Mouse (Mus musculus) embryonic facial prominence, embryonic 15.5 days (tissue): ENCODE results near the gene Lepr. TPM values are rescaled to one million over a fixed set of nuclear protein-coding genes. Genes with fewer than 3 reads are reported as not detected.
A peak's percentile ranks its signal among the peaks of the same experiment; 100 is the strongest.

Source experiments
- ATAC-seq: fragments of 200-750 bp; cut with Nextera tagmentation; 2 replicates; pipeline ENCODE4 v1.8.0; 2017; ENCODE audit warnings: low read depth, moderate TSS enrichment; ENCODE audit not compliant: insufficient number of reproducible peaks, low FRiP score, low TSS enrichment
- H3K27ac ChIP-seq: fragments of 300-500 bp; sonication (generic); replicated peaks from 2 replicates; pipeline ENCODE4 v1.5.1; 2015; ENCODE audit warnings: mild to moderate bottlenecking, inconsistent platforms
- H3K27me3 ChIP-seq: fragments of 300-500 bp; sonication (generic); 2 replicates; pipeline ENCODE4 v1.6.1; 2015; ENCODE audit warnings: inconsistent platforms
- H3K36me3 ChIP-seq: fragments of 300-500 bp; sonication (generic); 2 replicates; pipeline ENCODE4 v1.6.1; 2015; ENCODE audit warnings: mild to moderate bottlenecking, inconsistent platforms
- H3K4me1 ChIP-seq: fragments of 300-500 bp; sonication (generic); 2 replicates; pipeline ENCODE4 v1.6.1; 2015; ENCODE audit warnings: inconsistent platforms
- H3K4me2 ChIP-seq: fragments of 300-500 bp; sonication (generic); replicated peaks from 2 replicates; pipeline ENCODE4 v1.6.1; 2015; ENCODE audit warnings: mild to moderate bottlenecking, inconsistent platforms
- H3K4me3 ChIP-seq: fragments of 300-500 bp; sonication (generic); replicated peaks from 2 replicates; pipeline ENCODE4 v1.5.1; 2015; ENCODE audit warnings: mild to moderate bottlenecking, inconsistent platforms
- H3K9ac ChIP-seq: fragments of 300-500 bp; sonication (generic); 2 replicates; pipeline ENCODE4 v1.6.1; 2015; ENCODE audit warnings: inconsistent platforms
- H3K9me3 ChIP-seq: fragments of 300-500 bp; sonication (generic); replicated peaks from 2 replicates; pipeline ENCODE4 v1.6.1; 2016; ENCODE audit warnings: inconsistent platforms
- WGBS: fragments of 180-500 bp; shearing (Covaris S2); methylation state at CpG from one replicate; pipeline ENCODE4 v1.1.7; 2015; 5-methylcytosine and 5-hydroxymethylcytosine counted together
- polyA plus RNA-seq: library from polyadenylated mRNA; unstranded; fragments of >200 nt; fragmentation: Nextera tagmentation; extraction: Ambion mirVana; gene quantifications from 2 replicates; pipeline ENCODE4 v1.2.1, GENCODE M21; 2015

The Lepr gene
- polyA plus RNA-seq, 1 experiment from 2014 or later, result 14.2 TPM

GRCm38 (mm10) chr4:101692892-101693291, 24.3 kb upstream of the Lepr start:
- 61% methylated on average over 4 of the region's 4 CpGs for WGBS
- no peak overlapping the region for H3K4me2 ChIP-seq
- no peaks in the 10 kb centered on the region for H3K4me1 ChIP-seq
- H3K27me3 ChIP-seq, result no peaks in the 10 kb centered on the region
- no peak overlapping the region for H3K9ac ChIP-seq
- H3K4me3 ChIP-seq, result no peak overlapping the region
- H3K36me3 ChIP-seq, result no peaks in the 10 kb centered on the region
- H3K27ac ChIP-seq, result no peak overlapping the region
- no peaks in the 10 kb centered on the region for H3K9me3 ChIP-seq
- no peak for ATAC-seq

DNA sequence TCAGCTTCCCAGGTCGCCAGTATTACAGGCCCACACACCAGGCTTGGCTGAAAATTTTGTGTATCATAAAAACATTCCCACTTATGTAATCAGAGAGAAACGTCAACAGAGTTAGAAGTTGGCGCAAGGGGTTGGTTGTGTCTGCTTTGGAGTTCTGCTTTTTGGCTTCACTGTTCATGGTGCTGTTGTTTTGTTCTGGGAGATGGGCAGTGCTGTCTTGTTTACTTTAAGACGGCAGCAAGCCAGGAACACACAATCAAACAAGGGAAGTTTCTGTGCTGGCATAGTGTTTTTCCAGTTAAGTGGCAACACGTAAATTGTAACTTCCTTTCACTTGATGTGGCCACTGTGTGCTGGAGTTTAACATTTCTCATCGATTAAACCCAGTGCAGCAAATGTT, 22.7 kb upstream of the Lepr start:
- no peaks in the 10 kb centered on the region for H3K36me3 ChIP-seq
- 65% methylated on average over 6 of the region's 6 CpGs for WGBS
- H3K4me1 ChIP-seq, result no peaks in the 10 kb centered on the region
- no peak overlapping the region for H3K4me2 ChIP-seq
- no peaks in the 10 kb centered on the region for H3K27me3 ChIP-seq
- H3K4me3 ChIP-seq, result no peak overlapping the region
- H3K9me3 ChIP-seq, result no peaks in the 10 kb centered on the region
- ATAC-seq, result no peak
- no peak overlapping the region for H3K9ac ChIP-seq
- H3K27ac ChIP-seq, result no peak overlapping the region

GRCm38 (mm10) chr4:101697236-101697635, 20.0 kb upstream of the Lepr start:
- Histone ChIP-seq H3K9me3 (no peaks in the 10 kb centered on the region), H3K4me3 (no peak overlapping the region), H3K27me3 (no peaks in the 10 kb centered on the region), H3K36me3 (no peaks in the 10 kb centered on the region), H3K4me1 (no peaks in the 10 kb centered on the region), H3K9ac (no peak overlapping the region), H3K4me2 (no peak overlapping the region), H3K27ac (no peak overlapping the region)
- no peak for ATAC-seq
- 82% methylated on average over 3 of the region's 3 CpGs for WGBS

GRCm38 (mm10) chr4:101699423-101699822, 17.8 kb upstream of the Lepr start:
- H3K36me3 ChIP-seq, result no peaks in the 10 kb centered on the region
- ATAC-seq, result no peak
- no peak overlapping the region for H3K27ac ChIP-seq
- H3K9me3 ChIP-seq, result no peaks in the 10 kb centered on the region
- H3K27me3 ChIP-seq, result no peaks in the 10 kb centered on the region
- no peak overlapping the region for H3K4me2 ChIP-seq
- 88% methylated on average over 1 of the region's 1 CpGs for WGBS
- no peaks in the 10 kb centered on the region for H3K4me1 ChIP-seq
- H3K4me3 ChIP-seq, result no peak overlapping the region
- no peak overlapping the region for H3K9ac ChIP-seq

GRCm38 (mm10) chr4:101700892-101701640, 16.1 kb upstream of the Lepr start:
- Histone ChIP-seq H3K27ac (no peak overlapping the region), H3K36me3 (no peaks in the 10 kb centered on the region), H3K9ac (no peak overlapping the region), H3K9me3 (no peaks in the 10 kb centered on the region), H3K4me2 (no peak overlapping the region), H3K4me1 (no peaks in the 10 kb centered on the region), H3K4me3 (no peak overlapping the region), H3K27me3 (no peaks in the 10 kb centered on the region)
- no peak for ATAC-seq
- WGBS, result 83% methylated on average over 14 of the region's 14 CpGs

DNA sequence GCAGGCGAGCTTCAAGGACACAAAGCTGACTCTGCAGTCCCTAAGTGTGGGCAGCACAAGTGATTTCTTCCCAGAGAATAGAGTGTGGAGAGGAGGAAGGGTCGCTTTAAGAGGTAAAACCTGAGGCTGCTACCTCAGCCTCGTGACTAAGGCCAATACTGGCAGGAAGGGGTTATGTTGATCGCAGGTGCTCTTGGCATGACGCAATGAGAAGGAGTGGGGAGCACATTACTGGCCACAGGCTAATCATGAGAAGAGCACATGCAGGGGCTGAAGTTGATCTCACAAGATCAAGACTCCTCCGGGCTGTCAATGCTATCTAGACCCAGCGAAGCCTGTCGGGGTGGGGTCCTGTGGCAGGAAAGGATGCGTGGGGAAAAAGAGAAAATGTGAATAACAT, 11.9 kb upstream of the Lepr start:
- Histone ChIP-seq H3K4me3 (no peak overlapping the region), H3K4me1 (0 out of 2 replicates have a peak, but pooled peaks cover 3% of the 10 kb centered on the region), H3K27me3 (no peaks in the 10 kb centered on the region), H3K36me3 (no peaks in the 10 kb centered on the region), H3K4me2 (no peak overlapping the region), H3K27ac (no peak overlapping the region), H3K9me3 (no peaks in the 10 kb centered on the region), H3K9ac (no peak overlapping the region)
- ATAC-seq, result no peak
- 75% methylated on average over 9 of the region's 9 CpGs for WGBS

GRCm38 (mm10) chr4:101707234-101707633, 10.0 kb upstream of the Lepr start:
- H3K4me1 ChIP-seq, result 0 out of 2 replicates have a peak, but pooled peaks cover 3% of the 10 kb centered on the region
- WGBS, result 26% methylated on average over 2 of the region's 2 CpGs
- no peaks in the 10 kb centered on the region for H3K36me3 ChIP-seq
- ATAC-seq, result no peak
- H3K9ac ChIP-seq, result no peak overlapping the region
- H3K27ac ChIP-seq, result 0 out of 2 replicates have a peak overlapping the region, but pooled peaks have one; percentile 24
- no peak overlapping the region for H3K4me2 ChIP-seq
- no peaks in the 10 kb centered on the region for H3K9me3 ChIP-seq
- H3K27me3 ChIP-seq, result no peaks in the 10 kb centered on the region
- no peak overlapping the region for H3K4me3 ChIP-seq

DNA sequence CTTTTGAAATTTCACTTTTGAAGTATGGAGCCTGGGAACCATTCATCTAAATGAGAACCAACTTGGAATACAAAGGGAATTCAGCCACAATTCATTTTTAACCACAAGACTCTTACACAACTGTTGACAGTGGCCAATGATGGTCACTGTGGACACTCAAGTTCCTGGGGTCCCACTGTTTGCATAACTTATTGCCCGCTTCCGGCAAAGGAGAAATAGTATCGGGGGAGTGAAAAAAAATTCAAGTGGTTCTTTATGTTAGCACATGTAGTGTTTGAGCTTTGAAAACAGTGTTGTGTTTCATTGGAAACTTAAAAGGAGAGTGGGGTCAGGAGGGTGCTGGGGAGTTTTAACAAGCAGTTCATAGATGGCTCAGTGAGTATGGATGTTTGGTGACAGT, 9.3 kb upstream of the Lepr start:
- 0 out of 2 replicates have a peak, but pooled peaks cover 5% of the 10 kb centered on the region for H3K4me1 ChIP-seq
- H3K4me2 ChIP-seq, result no peak overlapping the region
- no peak overlapping the region for H3K4me3 ChIP-seq
- 30% methylated on average over 3 of the region's 3 CpGs for WGBS
- H3K9me3 ChIP-seq, result no peaks in the 10 kb centered on the region
- H3K9ac ChIP-seq, result no peak overlapping the region
- H3K27me3 ChIP-seq, result no peaks in the 10 kb centered on the region
- H3K27ac ChIP-seq, result peak overlapping the region; percentile 13; the same call in 1 of the 2 replicates
- no peaks in the 10 kb centered on the region for H3K36me3 ChIP-seq
- ATAC-seq, result no peak

- H3K4me2 ChIP-seq, result no peak overlapping the region
- no peak overlapping the region for H3K27ac ChIP-seq
- H3K4me3 ChIP-seq, result no peak overlapping the region
- 0 out of 2 replicates have a peak, but pooled peaks cover 5% of the 10 kb centered on the region for H3K4me1 ChIP-seq
- no peak overlapping the region for H3K9ac ChIP-seq
- ATAC-seq, result no peak
- H3K9me3 ChIP-seq, result no peaks in the 10 kb centered on the region
- 76% methylated on average over 4 of the region's 4 CpGs for WGBS
- H3K36me3 ChIP-seq, result no peaks in the 10 kb centered on the region
- H3K27me3 ChIP-seq, result no peaks in the 10 kb centered on the region
Measured at GRCm38 (mm10) chr4:101710361-101710760, 6.8 kb upstream of the Lepr start.

- no peak overlapping the region for H3K4me3 ChIP-seq
- no peak overlapping the region for H3K9ac ChIP-seq
- H3K27me3 ChIP-seq, result no peaks in the 10 kb centered on the region
- WGBS, result 87% methylated on average over 4 of the region's 4 CpGs
- H3K27ac ChIP-seq, result no peak overlapping the region
- H3K4me1 ChIP-seq, result 0 out of 2 replicates have a peak, but pooled peaks cover 5% of the 10 kb centered on the region
- H3K36me3 ChIP-seq, result no peaks in the 10 kb centered on the region
- ATAC-seq, result no peak
- no peaks in the 10 kb centered on the region for H3K9me3 ChIP-seq
- H3K4me2 ChIP-seq, result no peak overlapping the region
Measured at GRCm38 (mm10) chr4:101711100-101711499, 6.1 kb upstream of the Lepr start.

DNA sequence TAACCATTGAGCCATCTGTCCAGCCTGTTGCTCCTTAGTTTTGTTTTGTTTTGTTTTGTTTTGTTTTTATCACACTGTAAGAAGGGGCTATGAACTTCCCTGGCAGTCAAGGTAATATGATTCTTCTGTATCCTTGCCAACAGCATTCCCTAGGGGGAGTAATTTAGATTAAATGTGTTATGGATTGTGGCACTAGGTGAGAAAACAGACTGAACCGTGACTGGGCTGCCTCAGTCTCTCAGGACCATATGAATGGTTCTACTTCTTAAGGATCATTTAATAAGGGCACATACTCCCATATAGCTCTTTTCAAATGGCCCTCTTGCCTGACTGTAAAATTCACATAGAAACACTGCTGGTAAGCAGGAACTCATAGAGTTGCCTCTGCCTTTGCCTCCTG, 4.6 kb upstream of the Lepr start:
- Histone ChIP-seq H3K9ac (no peak overlapping the region), H3K36me3 (no peaks in the 10 kb centered on the region), H3K4me3 (no peak overlapping the region), H3K9me3 (no peaks in the 10 kb centered on the region), H3K4me1 (peaks cover 7% of the 10 kb centered on the region; the same call in 1 of the 2 replicates), H3K27ac (no peak overlapping the region), H3K4me2 (no peak overlapping the region), H3K27me3 (no peaks in the 10 kb centered on the region)
- WGBS, result 5% methylated on average over 1 of the region's 1 CpGs
- peak; percentile 31; the same call in 1 of the 2 replicates for ATAC-seq

- H3K4me2 ChIP-seq, result no peak overlapping the region
- no peaks in the 10 kb centered on the region for H3K36me3 ChIP-seq
- WGBS, result 86% methylated on average over 8 of the region's 8 CpGs
- no peaks in the 10 kb centered on the region for H3K27me3 ChIP-seq
- no peak overlapping the region for H3K27ac ChIP-seq
- H3K4me3 ChIP-seq, result no peak overlapping the region
- ATAC-seq, result no peak
- no peaks in the 10 kb centered on the region for H3K9me3 ChIP-seq
- peaks cover 10% of the 10 kb centered on the region; the same call in 1 of the 2 replicates for H3K4me1 ChIP-seq
- H3K9ac ChIP-seq, result no peak overlapping the region
Measured at GRCm38 (mm10) chr4:101715302-101715701, 1.9 kb upstream of the Lepr start.
